Mouse (Mus musculus) megakaryocyte, embryonic 14.5 days (primary cell): ENCODE measurements at regions not wholly inside any gene's neighbourhood (a gene's known extent, or its start where the extent isn't known, plus 50 kb on each side); places are given as distances from the start of the nearest gene placed in this dataset.

Experiments used
- FLI1 ChIP-seq: IDR thresholded peaks from 2 replicates; pipeline ENCODE4 v1.6.1; 2012; ENCODE audit warnings: low read length, inconsistent platforms, mixed read lengths
- GATA1 ChIP-seq: IDR thresholded peaks from 3 replicates; pipeline ENCODE4 v1.6.1; 2012; ENCODE audit warnings: mixed read lengths, low read length, inconsistent platforms, borderline replicate concordance

DNA sequence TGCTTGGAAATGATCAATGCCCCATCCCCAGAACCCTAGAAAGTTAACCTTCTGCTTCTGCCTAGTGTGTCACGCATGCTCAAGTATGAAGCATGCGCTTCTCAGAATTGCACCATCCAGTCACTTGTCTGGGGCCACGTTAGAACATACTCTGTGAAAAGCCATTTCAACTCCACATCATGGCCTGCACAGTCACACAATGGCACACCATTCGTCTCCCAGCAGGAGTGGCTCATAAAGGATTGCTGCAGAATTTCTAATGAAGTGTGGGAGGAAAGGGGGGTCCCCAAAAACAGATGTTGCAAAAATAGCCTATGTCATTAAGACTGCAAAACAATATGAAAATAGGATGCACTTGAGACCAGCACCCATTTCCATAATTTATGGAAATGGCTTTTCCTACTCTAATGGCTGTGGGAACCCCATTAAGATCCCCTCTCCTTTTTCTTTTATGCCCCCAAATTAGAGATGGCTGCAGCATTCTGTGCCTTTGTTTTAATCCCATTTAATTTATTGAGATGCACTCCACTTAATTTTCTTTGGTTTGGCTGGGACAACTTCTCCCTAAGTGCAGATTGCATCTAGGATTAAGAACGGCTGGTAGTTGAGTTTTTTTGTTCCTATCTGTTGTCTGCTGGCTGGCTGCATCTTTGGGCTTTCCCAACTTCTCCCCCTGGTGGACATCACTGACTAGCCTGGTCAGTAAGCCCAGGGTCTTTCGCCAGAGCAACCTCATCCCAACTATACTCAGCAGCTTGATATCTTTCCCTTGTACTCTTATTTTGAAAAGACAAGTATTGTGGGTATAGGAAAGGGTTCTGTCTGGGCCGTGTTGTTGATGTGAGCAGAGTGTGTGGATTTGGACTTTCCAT, 294.5 kb downstream of the Med10 start:
- TF ChIP-seq GATA1 (no peak), FLI1 (no peak)
